Mouse (Mus musculus): ENCODE results near the gene Keap1.

Gene Keap1

DNA sequence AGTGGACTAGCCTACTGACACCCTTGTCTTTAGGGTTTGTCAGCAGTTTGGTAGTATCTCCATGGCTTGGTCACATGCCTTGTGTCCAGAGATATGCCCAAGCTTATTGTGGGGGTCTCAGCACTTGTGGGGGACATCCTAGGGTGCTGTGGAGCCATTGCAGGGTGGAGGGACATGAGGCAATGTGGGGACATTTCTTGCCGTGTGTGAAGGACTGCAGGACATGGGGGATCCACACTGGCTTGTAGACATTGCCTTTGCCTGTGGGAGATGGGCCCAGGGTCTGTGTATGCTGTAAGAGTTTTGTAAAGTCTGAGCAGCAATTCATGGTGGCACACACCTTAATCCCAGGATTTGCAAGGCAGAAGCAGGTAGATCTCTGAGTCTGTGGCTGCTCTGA is 58.3 kb downstream of the Keap1 start:
- in situ Hi-C loops (cut with MboI; ENCODE audit: low pct_unique_long_range_greater_than_20kb in 1 of 2, low sequenced_read_pairs in 2 of 2, unreplicated experiment in 1 of 2) = no loop called here

DNA sequence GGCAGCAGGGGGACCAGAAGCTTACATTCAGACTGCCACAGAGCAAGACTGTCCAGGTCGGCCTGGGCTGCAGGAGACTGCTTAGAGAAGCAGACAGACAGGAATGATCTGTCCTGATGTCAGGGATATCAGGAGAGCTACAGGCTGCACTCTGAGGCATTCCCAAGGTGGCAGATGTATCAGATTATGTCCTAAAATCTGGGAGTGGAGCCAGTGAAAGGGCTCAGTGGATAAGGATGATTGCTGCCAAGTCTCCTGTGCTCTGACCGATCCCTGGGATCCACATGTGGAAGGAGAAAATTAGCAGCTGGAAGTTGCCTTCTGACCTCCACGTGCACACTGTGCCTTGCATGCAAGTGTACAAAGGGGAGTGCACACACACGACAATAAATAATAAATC is 58.8 kb downstream of the Keap1 start:
- in situ Hi-C loops (cut with MboI; ENCODE audit: low pct_unique_long_range_greater_than_20kb in 1 of 2, low sequenced_read_pairs in 2 of 2, unreplicated experiment in 1 of 2) = no loop called here

Data from mouse embryonic stem cell (cell line).